Comparison of ENCODE assay signal across 21 mouse cellular contexts in genomic region chr11:51394301-51394865, GRCm38 (mm10).
DNase-seq lines count a peak whose midpoint lies in the region; ATAC-seq and TF ChIP-seq lines count a peak whose summit lies in the region.
"Had no signal": no experiment of that assay in that cellular context is flagged by ENCODE, and none has a peak within 500 bp of the region (broad histone marks: within the 10 kb centered on the region; RNA-seq: fewer than 3 reads in every experiment).

No protein-coding gene starts in this region.

- no peaks in the 10 kb centered on the region for H3K36me3 ChIP-seq in embryonic facial prominence, embryonic 14.5 days (ENCODE audit: control insufficient read depth, insufficient read depth, low read length)
- H3K36me3 ChIP-seq in limb, embryonic 12.5 days, result no peaks in the 10 kb centered on the region
- H3K36me3 ChIP-seq: embryonic facial prominence, embryonic 15.5 days; forebrain, embryonic 10.5 days; heart, embryonic 15.5 days; hindbrain, embryonic 13.5 days had no signal

- H3K9ac ChIP-seq in embryonic facial prominence, embryonic 14.5 days (ENCODE audit: low read depth, low read length), result no peak overlapping the region
- H3K9ac ChIP-seq in limb, embryonic 12.5 days (replicated peaks), result no peak overlapping the region
- H3K9ac ChIP-seq: embryonic facial prominence, embryonic 15.5 days; heart, embryonic 15.5 days; hindbrain, embryonic 13.5 days had no signal

- no peak for TF ChIP-seq CTCF in gastrocnemius, adult 2 months (IDR thresholded peaks at IDR 0.05)

- H3K27me3 ChIP-seq in embryonic facial prominence, embryonic 14.5 days (replicated peaks; ENCODE audit: control insufficient read depth, insufficient read depth, low read length), result no peaks in the 10 kb centered on the region
- no peaks in the 10 kb centered on the region for H3K27me3 ChIP-seq in limb, embryonic 12.5 days
- H3K27me3 ChIP-seq: embryonic facial prominence, embryonic 15.5 days; hindbrain, embryonic 13.5 days had no signal

- intact Hi-C loops in gastrocnemius, adult 2 months (cut with DNase I), result no loop called here
- intact Hi-C loops in gastrocnemius, postnatal 14 days (cut with DNase I; ENCODE audit: low total_unique reads), result no loop called here

- no peaks in the 10 kb centered on the region for H3K9me3 ChIP-seq in embryonic facial prominence, embryonic 14.5 days (ENCODE audit: control insufficient read depth, low read length)
- no peaks in the 10 kb centered on the region for H3K9me3 ChIP-seq in limb, embryonic 12.5 days
- H3K9me3 ChIP-seq: embryonic facial prominence, embryonic 15.5 days; forebrain, embryonic 10.5 days; heart, embryonic 15.5 days; hindbrain, embryonic 13.5 days had no signal

- 29% methylated on average over 9 of the region's 9 CpGs for WGBS in embryonic facial prominence, embryonic 14.5 days
- 16% methylated on average over 9 of the region's 9 CpGs for WGBS in limb, embryonic 12.5 days

- no peak for DNase-seq in gastrocnemius, adult 2 months
- no peak for DNase-seq in gastrocnemius, postnatal 14 days
- DNase-seq in embryonic facial prominence, embryonic 14.5 days (ENCODE audit: low spot score), result peak; percentile 59
- no peak for DNase-seq in MN1 (ENCODE audit: low spot score)
- DNase-seq in urinary bladder, adult 2 months (ENCODE audit: low spot score), result no peak
- DNase-seq in urinary bladder, postnatal 4 days (ENCODE audit: low spot score in 2 of 2), result no peak
- DNase-seq: adrenal gland, adult 2 months; adrenal gland, postnatal 36 days; cerebellum, adult 2 months; cerebellum, postnatal 10 days; gastrocnemius, postnatal 10 days; heart, adult 2 months; heart, postnatal 14 days had no signal

- H3K27ac ChIP-seq in gastrocnemius, adult 2 months, result no peak overlapping the region
- no peak overlapping the region for H3K27ac ChIP-seq in embryonic facial prominence, embryonic 14.5 days (replicated peaks; ENCODE audit: low read depth, low read length)
- peak overlapping the region; percentile 57; the same call in 1 of the 2 replicates for H3K27ac ChIP-seq in limb, embryonic 12.5 days
- H3K27ac ChIP-seq: embryonic facial prominence, embryonic 15.5 days; forebrain, embryonic 10.5 days; heart, adult 2 months; heart, embryonic 15.5 days; hindbrain, embryonic 13.5 days had no signal

- H3K4me2 ChIP-seq in embryonic facial prominence, embryonic 14.5 days (ENCODE audit: low read depth, low read length), result no peak overlapping the region
- H3K4me2 ChIP-seq in limb, embryonic 12.5 days, result no peak overlapping the region; the same call in 1 of the 2 replicates
- H3K4me2 ChIP-seq: embryonic facial prominence, embryonic 15.5 days; heart, embryonic 11.5 days; heart, embryonic 15.5 days; hindbrain, embryonic 13.5 days had no signal

- peaks cover 15% of the 10 kb centered on the region for H3K4me1 ChIP-seq in embryonic facial prominence, embryonic 14.5 days (ENCODE audit: control insufficient read depth, insufficient read depth, low read length)
- peaks cover 58% of the 10 kb centered on the region for H3K4me1 ChIP-seq in limb, embryonic 12.5 days (replicated peaks)
- H3K4me1 ChIP-seq: heart, embryonic 15.5 days had no signal

- 0 out of 2 replicates have a peak overlapping the region, but pooled peaks have one; percentile 13 for H3K4me3 ChIP-seq in gastrocnemius, adult 2 months
- H3K4me3 ChIP-seq in embryonic facial prominence, embryonic 14.5 days (ENCODE audit: low read depth, low read length), result no peak overlapping the region
- no peak overlapping the region for H3K4me3 ChIP-seq in limb, embryonic 12.5 days (replicated peaks)
- H3K4me3 ChIP-seq: embryonic facial prominence, embryonic 15.5 days; erythroblast, embryonic 14.5 days; forebrain, embryonic 10.5 days; heart, adult 2 months; heart, embryonic 15.5 days; hindbrain, embryonic 13.5 days had no signal

- no peak for ATAC-seq in embryonic facial prominence, embryonic 14.5 days (ENCODE audit: low read depth)
- no peak for ATAC-seq in limb, embryonic 12.5 days (ENCODE audit: insufficient number of reproducible peaks, insufficient read depth, low FRiP score, low TSS enrichment, low read depth)
- ATAC-seq: forebrain, embryonic 14.5 days had no signal
